Mouse (Mus musculus) forebrain, embryonic 11.5 days (tissue): ENCODE results near the gene Dnase1l3. TPM values are rescaled to one million over a fixed set of nuclear protein-coding genes. Genes with fewer than 3 reads are reported as not detected.

ENCODE experiments used
- ATAC-seq: fragments of 200-750 bp; cut with Nextera tagmentation; replicated peaks from 2 replicates; pipeline ENCODE4 v1.8.0; 2017; ENCODE audit warnings: moderate TSS enrichment; ENCODE audit not compliant: low FRiP score
- DNase-seq: peaks from one replicate; pipeline ENCODE4 v3.0.0-alpha.2; 2017; ENCODE audit warnings: low spot score
- H3K27ac ChIP-seq: fragments of 300-500 bp; sonication (generic); 2 replicates; pipeline ENCODE4 v1.5.1; 2014; ENCODE audit warnings: low read depth, low read length
- H3K27me3 ChIP-seq: fragments of 300-500 bp; sonication (generic); 2 replicates; pipeline ENCODE4 v1.6.1; 2014; ENCODE audit warnings: mild to moderate bottlenecking, low read length, mixed read lengths; ENCODE audit not compliant: control insufficient read depth, insufficient read depth
- H3K36me3 ChIP-seq: fragments of 300-500 bp; sonication (generic); 2 replicates; pipeline ENCODE4 v1.6.1; 2014; ENCODE audit warnings: mild to moderate bottlenecking, low read length, moderate library complexity, mixed read lengths; ENCODE audit not compliant: control insufficient read depth, insufficient read depth
- H3K4me1 ChIP-seq: fragments of 300-500 bp; sonication (generic); replicated peaks from 2 replicates; pipeline ENCODE4 v1.6.1; 2014; ENCODE audit warnings: low read length, mixed read lengths; ENCODE audit not compliant: control insufficient read depth, insufficient read depth
- H3K4me2 ChIP-seq: fragments of 300-500 bp; sonication (generic); 2 replicates; pipeline ENCODE4 v1.6.1; 2014; ENCODE audit warnings: low read depth, mild to moderate bottlenecking, low read length, moderate library complexity, mixed read lengths; ENCODE audit not compliant: severe bottlenecking
- H3K4me3 ChIP-seq: fragments of 300-500 bp; sonication (generic); 2 replicates; pipeline ENCODE4 v1.5.1; 2014; ENCODE audit warnings: low read depth, low read length
- H3K9ac ChIP-seq: fragments of 300-500 bp; sonication (generic); 2 replicates; pipeline ENCODE4 v1.6.1; 2014; ENCODE audit warnings: low read length
- H3K9me3 ChIP-seq: fragments of 300-500 bp; sonication (generic); 2 replicates; pipeline ENCODE4 v1.6.1; 2016; ENCODE audit warnings: low read length, mixed read lengths; ENCODE audit not compliant: control insufficient read depth
- WGBS: fragments of 180-500 bp; shearing (Covaris S2); extraction: QIAGEN DNeasy Blood & Tissue Kit; methylation state at CpG from one replicate; pipeline ENCODE4 v1.1.7; 2014; 5-methylcytosine and 5-hydroxymethylcytosine counted together
- polyA plus RNA-seq: library from polyadenylated mRNA; unstranded; fragments of >200 nt; fragmentation: Nextera tagmentation; extraction: Ambion mirVana; gene quantifications from 2 replicates; pipeline ENCODE4 v1.2.1, GENCODE M21; 2014

The Dnase1l3 gene
- polyA plus RNA-seq, 1 experiment from 2014 or later, result not detected

GRCm38 (mm10) chr14:7944349-7945039 is 49.9 kb downstream of the Dnase1l3 start:
- Histone ChIP-seq H3K27me3 (no peaks in the 10 kb centered on the region), H3K36me3 (peaks cover 3% of the 10 kb centered on the region; the same call in 1 of the 2 replicates), H3K4me1 (no peaks in the 10 kb centered on the region), H3K4me3 (no peak overlapping the region), H3K4me2 (no peak overlapping the region), H3K9me3 (no peaks in the 10 kb centered on the region), H3K27ac (no peak overlapping the region), H3K9ac (no peak overlapping the region)
- whole genome bisulfite sequencing, result 60% methylated on average over 8 of the region's 8 CpGs
- no peak for ATAC-seq
- DNase-seq, result no peak

DNA sequence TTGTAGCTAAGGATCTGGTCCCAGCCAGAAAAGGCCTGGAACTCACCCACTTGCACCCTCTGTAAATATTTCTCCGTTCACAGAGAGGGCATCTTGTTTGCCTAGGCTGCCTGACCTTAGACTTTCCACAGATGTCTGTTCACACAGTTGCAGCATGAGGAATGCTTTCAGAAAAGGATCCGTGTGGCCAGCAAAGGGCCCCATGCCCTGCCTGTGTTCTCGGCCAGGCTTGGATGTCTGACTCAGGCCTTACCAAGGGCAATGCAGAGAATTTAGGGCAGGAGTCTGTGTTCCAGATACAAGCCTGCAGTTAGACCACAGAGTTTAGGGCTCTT is 50.6 kb downstream of the Dnase1l3 start:
- Histone ChIP-seq H3K27ac (no peak overlapping the region), H3K4me3 (no peak overlapping the region), H3K27me3 (no peaks in the 10 kb centered on the region), H3K9ac (no peak overlapping the region), H3K9me3 (no peaks in the 10 kb centered on the region), H3K4me2 (no peak overlapping the region), H3K36me3 (peaks cover 3% of the 10 kb centered on the region; the same call in 1 of the 2 replicates), H3K4me1 (no peaks in the 10 kb centered on the region)
- WGBS, result 92% methylated on average over 3 of the region's 3 CpGs
- DNase-seq (no peak), ATAC-seq (no peak)

- DNase-seq (no peak), ATAC-seq (no peak)
- Histone ChIP-seq H3K27ac (no peak overlapping the region), H3K27me3 (no peaks in the 10 kb centered on the region), H3K9me3 (no peaks in the 10 kb centered on the region), H3K4me1 (no peaks in the 10 kb centered on the region), H3K9ac (no peak overlapping the region), H3K4me2 (no peak overlapping the region), H3K36me3 (peaks cover 3% of the 10 kb centered on the region; the same call in 1 of the 2 replicates), H3K4me3 (no peak overlapping the region)
- WGBS, result 83% methylated on average over 7 of the region's 7 CpGs
Observed at GRCm38 (mm10) chr14:7943101-7943800, 51.1 kb downstream of the Dnase1l3 start.

- 80% methylated on average over 5 of the region's 5 CpGs for WGBS
- Histone ChIP-seq H3K27me3 (no peaks in the 10 kb centered on the region), H3K4me2 (no peak overlapping the region), H3K27ac (no peak overlapping the region), H3K9ac (no peak overlapping the region), H3K9me3 (no peaks in the 10 kb centered on the region), H3K4me3 (no peak overlapping the region), H3K36me3 (peaks cover 3% of the 10 kb centered on the region; the same call in 1 of the 2 replicates), H3K4me1 (no peaks in the 10 kb centered on the region)
- ATAC-seq, result no peak
- DNase-seq, result no peak
Observed at GRCm38 (mm10) chr14:7941413-7941812, 53.0 kb downstream of the Dnase1l3 start.

DNA sequence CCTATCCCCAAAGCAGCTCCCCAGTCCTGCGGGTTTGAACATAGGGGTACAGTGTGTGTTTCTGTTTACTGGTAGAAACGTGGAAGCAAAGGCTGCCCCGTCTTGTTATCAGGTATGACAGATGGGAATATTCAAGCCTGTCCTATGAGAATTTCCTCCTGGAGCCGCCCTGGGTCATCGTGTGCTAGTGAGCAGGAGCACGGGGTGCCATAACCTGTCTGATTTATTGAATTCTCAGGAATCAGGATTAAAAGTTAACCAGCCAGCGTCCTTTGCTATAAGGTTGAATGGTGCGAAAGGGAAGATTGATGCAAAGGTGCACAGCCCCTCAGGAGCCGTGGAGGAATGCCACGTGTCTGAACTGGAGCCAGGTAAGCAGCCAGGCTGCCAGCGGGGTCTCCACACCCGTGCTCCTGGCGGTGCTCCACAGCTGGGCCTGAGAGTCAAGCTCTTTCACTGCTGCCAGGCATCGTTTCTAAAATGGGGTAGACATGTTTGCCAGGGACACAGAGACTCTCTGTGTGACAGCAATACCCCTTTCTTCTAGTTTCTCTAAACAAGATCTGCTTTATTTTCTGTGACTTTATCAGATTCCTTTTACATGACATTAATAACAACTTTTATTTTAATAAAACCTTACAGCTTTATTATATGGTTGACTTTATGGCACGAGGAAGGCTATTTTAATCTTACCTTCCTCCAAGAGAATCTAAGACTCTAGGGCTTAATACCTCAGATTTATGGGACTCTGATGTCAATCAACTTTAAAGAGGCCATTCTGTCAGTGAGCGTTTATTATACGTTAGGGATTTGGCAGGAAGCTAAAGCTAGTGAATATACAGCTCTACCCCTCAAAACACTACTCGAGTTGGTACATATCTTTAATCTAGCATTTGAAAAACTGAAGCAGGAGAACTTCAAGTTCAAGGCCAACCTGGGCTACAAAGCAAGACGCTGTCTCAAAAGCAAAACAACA is 55.3 kb downstream of the Dnase1l3 start:
- DNase-seq, result no peak
- Histone ChIP-seq H3K36me3 (peaks cover 3% of the 10 kb centered on the region; the same call in 1 of the 2 replicates), H3K9ac (no peak overlapping the region), H3K4me3 (no peak overlapping the region), H3K9me3 (no peaks in the 10 kb centered on the region), H3K4me1 (no peaks in the 10 kb centered on the region), H3K27ac (no peak overlapping the region), H3K27me3 (no peaks in the 10 kb centered on the region), H3K4me2 (no peak overlapping the region)
- WGBS, result 95% methylated on average over 19 of the region's 19 CpGs
- ATAC-seq, result no peak

DNA sequence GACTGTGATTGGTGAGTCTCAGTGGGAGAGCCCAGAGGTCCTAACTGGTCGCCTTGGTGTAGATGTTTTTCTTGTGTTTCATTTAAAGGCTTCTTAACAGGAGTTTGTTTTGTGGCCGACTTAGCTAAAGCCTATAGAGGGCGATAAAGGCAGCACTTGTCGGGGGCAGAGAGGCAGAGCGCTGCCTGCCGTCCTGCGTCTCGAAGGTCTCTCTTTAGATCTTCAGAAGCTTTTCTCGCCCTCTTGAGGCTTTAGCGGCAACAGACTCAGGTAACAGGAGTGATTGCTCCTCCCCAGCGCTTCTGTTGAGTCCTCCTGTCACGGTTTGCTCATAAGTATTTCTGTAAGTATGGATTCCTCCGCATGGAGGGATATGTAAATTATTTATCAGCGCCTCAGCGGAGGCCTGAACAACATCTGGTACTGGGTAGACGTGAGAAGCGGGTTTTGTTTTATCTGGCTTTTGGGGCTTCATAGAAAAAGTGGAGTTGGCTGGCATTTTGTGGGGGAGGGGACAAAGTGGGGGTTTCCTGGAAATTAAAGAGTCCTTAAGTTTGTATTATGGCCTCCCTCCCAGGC is 57.2 kb downstream of the Dnase1l3 start:
- Histone ChIP-seq H3K36me3 (no peaks in the 10 kb centered on the region; the same call in 1 of the 2 replicates), H3K27me3 (no peaks in the 10 kb centered on the region), H3K27ac (no peak overlapping the region), H3K9me3 (no peaks in the 10 kb centered on the region), H3K4me3 (no peak overlapping the region), H3K4me1 (no peaks in the 10 kb centered on the region), H3K4me2 (no peak overlapping the region), H3K9ac (no peak overlapping the region)
- WGBS, result 24% methylated on average over 17 of the region's 17 CpGs
- DNase-seq, result no peak
- no peak for ATAC-seq

GRCm38 (mm10) chr14:7934166-7934565 is 60.2 kb downstream of the Dnase1l3 start:
- no peak overlapping the region for H3K4me3 ChIP-seq
- no peak overlapping the region for H3K9ac ChIP-seq
- no peaks in the 10 kb centered on the region for H3K27me3 ChIP-seq
- H3K9me3 ChIP-seq, result no peaks in the 10 kb centered on the region
- ATAC-seq (no peak), DNase-seq (no peak)
- H3K27ac ChIP-seq, result no peak overlapping the region
- WGBS, result 93% methylated on average over 7 of the region's 7 CpGs
- no peaks in the 10 kb centered on the region; the same call in 1 of the 2 replicates for H3K36me3 ChIP-seq
- no peaks in the 10 kb centered on the region for H3K4me1 ChIP-seq
- H3K4me2 ChIP-seq, result no peak overlapping the region

GRCm38 (mm10) chr14:7932151-7932550 is 62.2 kb downstream of the Dnase1l3 start:
- no peaks in the 10 kb centered on the region for H3K4me1 ChIP-seq
- no peak overlapping the region for H3K4me2 ChIP-seq
- 90% methylated on average over 4 of the region's 4 CpGs for WGBS
- no peak overlapping the region for H3K4me3 ChIP-seq
- ATAC-seq (no peak), DNase-seq (no peak)
- no peak overlapping the region for H3K9ac ChIP-seq
- no peaks in the 10 kb centered on the region for H3K9me3 ChIP-seq
- no peaks in the 10 kb centered on the region; the same call in 1 of the 2 replicates for H3K36me3 ChIP-seq
- no peaks in the 10 kb centered on the region for H3K27me3 ChIP-seq
- no peak overlapping the region for H3K27ac ChIP-seq
